Mouse (Mus musculus) layer of hippocampus, postnatal 14 days (tissue): ENCODE results near the gene Tmem151b. TPM values are rescaled to one million over a fixed set of nuclear protein-coding genes. Genes with fewer than 3 reads are reported as not detected.
A peak's percentile ranks its signal among the peaks of the same experiment; 100 is the strongest.

Experiments used
- DNase-seq, 2 experiments: peaks; one replicate each; pipeline ENCODE4 v3.0.0; 2021 to 2022; ENCODE audit warnings: low spot score in 2 of 2, mixed read lengths in 1 of 2
- long read RNA-seq, 2 experiments: library from polyadenylated mRNA; stranded (forward); transcript quantifications; one replicate each; pipeline ENCODE4 v2.0.0; 2021
- total RNA-seq, 2 experiments: library from RNA; stranded (reverse); gene quantifications; 2 replicates each; pipeline ENCODE4 v1.2.3; 2021

The Tmem151b gene
- total RNA-seq, result 100 to 1,000 TPM; 106 to 107 TPM
- long read RNA-seq, experiment 1, partial matches to known transcripts, result 0 of 16 reads
- long read RNA-seq, experiment 1, other reads (novel, unspliced or antisense), result 16 of 16 reads
- long read RNA-seq, experiment 2, full-length matches to known transcripts, result 1 of 25 reads
- long read RNA-seq, experiment 2, partial matches to known transcripts, result 2 of 25 reads
- long read RNA-seq, experiment 2, other reads (novel, unspliced or antisense), result 22 of 25 reads

- DNase-seq, result peak in 1 of 2 experiments; percentile 70
Observed at GRCm38 (mm10) chr17:45549617-45550181, at the start of gene Tmem151b. Tmem151b (minus strand) TSS chr17:45549677.

DNA sequence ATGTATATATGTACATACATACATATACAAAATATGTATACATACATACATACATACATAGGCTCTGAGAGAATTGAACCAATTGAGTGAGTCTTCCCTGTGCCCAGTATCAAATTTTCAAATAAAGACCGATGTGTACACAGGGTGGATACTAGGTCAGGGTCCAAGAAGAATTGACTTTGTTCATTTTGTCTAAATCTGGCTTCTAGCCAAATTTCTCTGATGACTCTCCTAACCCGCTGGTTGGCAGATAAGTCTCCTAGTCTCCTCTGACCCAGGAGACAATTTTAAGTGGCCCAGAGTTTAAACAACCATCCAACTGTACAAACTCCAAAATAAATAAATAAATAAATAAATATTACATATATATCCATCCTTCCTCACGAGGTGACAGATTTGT, 49.4 kb upstream of the Tmem151b start:
- DNase-seq, result no peak

DNA sequence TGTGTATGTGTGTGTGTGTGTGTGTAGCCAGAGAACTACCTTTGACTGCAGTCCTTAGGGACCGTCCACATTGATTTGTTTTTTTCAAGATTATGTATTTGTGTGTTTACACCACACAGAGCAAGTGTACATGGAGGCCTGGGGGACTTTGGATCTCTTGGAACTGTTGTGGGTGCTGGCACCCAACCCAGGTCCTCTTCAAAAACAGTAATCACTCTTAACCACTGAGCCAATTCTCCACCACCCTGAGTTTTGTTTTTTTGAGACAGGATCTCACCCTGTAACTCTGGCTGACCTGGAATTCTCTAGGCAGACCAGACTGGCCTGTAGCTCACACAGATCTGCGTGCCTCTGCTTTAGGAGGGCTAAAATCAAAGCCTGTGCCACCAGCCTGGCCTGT, 48.9 kb upstream of the Tmem151b start:
- no peak for DNase-seq

- DNase-seq, result no peak
Observed at GRCm38 (mm10) chr17:45597787-45598186, 48.3 kb upstream of the Tmem151b start.

- DNase-seq, result peak; percentile 66 to 81
Observed at GRCm38 (mm10) chr17:45596631-45597396, 47.3 kb upstream of the Tmem151b start.

- no peak for DNase-seq
Observed at GRCm38 (mm10) chr17:45595736-45596390, 46.4 kb upstream of the Tmem151b start.

GRCm38 (mm10) chr17:45594881-45595735, 45.6 kb upstream of the Tmem151b start:
- DNase-seq, result no peak

- DNase-seq, result no peak
Observed at GRCm38 (mm10) chr17:45594195-45594594, 44.7 kb upstream of the Tmem151b start.

DNA sequence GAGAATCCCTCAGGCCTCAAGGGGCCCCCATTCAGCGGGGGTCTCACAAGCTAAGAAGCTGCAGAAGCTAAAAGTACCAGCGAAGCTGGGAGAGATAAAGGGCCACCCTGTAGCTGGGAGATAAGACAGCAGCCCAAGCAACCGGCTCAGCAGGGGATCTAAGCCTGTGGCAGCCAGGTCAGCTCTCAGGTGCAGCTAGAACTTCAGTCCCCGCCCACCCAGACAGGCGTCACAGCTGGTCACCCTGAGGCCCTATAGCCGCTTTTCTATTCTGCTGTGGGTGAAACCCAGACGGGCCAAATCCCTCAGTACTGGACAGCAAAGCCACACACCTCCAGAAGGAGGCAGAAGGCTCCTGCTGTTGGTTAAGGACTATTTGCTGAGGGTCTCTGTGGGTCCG, 44.0 kb upstream of the Tmem151b start:
- DNase-seq, result peak in 1 of 2 experiments; percentile 4

DNA sequence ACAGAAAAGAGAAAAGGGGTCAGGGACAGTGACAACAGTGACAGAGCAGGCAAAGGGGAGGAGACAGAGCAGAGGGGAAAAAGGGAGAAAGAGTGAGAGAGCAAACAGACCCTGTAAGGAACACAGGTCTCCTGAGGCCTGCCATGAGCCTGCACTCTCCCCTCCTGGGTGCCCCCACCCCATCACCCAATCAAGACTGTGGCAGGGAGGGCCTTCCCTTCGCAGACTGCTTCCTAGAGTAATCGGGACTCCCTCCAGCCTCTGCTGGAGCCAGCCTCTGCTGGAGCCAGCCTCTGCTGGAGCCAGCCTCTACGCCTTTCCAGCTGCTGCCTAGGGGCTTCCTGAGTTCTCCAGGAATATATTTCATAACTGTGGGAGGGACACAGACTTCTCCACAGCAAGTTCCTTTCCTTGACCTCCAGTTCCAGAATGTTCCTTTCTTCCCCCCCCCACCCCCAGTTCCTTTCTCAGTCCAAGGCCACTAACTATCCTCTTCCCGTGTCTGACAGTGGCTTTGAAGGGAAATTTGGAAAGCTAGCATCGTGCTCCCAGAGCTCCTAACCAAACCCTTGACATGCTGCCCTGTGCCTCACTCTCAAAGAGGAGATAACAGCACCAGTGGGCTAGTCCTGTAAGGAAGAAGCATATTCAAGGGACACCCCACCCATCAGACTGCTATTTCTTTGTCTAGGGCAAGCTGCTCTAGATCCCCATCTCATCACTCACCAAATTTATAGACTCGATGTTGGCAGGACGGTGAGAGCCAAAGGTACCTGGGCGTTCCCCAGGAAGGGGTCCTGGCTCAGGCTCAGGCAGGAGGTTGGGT, 43.3 kb upstream of the Tmem151b start:
- no peak for DNase-seq

GRCm38 (mm10) chr17:45591701-45592605, 42.5 kb upstream of the Tmem151b start:
- peak in 1 of 2 experiments; percentile 12 for DNase-seq

GRCm38 (mm10) chr17:45590410-45590809, 40.9 kb upstream of the Tmem151b start:
- peak in 1 of 2 experiments; percentile 2 for DNase-seq

- DNase-seq, result peak; percentile 2 to 7
Observed at GRCm38 (mm10) chr17:45589844-45590243, 40.4 kb upstream of the Tmem151b start.

DNA sequence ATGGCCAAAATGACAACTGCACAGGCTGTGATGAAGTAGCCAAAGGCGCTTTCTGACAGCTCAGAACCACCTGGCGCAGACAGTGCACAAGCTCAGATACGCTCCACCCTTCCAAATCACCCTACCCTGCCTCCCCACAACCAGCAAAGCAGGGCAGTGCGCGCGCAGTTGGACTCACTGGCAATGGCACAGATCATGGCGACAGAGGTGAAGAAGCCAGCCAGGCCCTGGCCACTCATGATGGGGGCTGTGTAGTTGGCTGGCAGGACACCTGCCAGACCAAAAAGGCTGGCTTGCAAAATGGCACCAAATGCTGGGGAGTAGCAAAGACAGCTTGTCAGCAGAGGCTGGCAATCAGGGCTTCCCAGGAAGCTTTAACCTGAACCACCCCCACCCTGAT, 39.8 kb upstream of the Tmem151b start:
- peak; percentile 8 to 33 for DNase-seq

DNA sequence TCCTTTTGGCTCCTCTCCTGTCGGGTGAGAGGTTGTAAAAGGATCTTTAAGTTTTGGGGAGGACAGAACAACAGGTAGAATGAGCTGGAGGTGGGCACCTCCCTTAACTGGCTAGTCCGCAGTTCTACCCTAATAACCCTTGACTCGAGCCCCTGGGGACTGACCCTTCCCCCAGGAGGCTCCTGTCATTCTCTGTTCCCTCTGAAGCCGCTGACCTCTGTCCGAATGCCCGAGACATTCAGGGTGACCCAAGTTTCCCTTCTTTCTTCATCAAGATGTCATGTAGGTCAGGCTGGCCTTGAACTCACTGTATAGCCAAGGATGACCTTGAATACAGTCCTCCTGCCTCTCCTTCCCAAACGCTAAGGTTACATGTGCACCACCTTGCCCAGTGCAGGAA, 38.9 kb upstream of the Tmem151b start:
- no peak for DNase-seq

DNA sequence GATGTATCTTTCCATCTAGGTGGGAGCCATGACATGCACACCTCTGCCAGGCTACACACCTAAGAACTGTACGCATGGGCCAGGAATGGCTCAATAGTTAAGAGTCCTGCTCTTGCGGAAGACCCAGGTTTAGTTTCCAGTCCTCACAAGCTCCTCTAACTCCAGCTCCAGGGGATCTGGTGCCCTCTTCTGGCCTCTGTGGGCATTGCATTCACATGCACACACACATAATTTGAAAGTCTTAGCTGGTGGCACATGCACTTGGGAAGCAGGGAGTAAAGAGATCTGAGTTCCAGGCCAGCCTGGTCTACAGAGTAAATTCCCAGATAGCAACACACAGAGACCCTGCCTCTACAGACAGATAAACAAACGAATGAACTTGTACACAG, 37.0 kb upstream of the Tmem151b start:
- peak in 1 of 2 experiments; percentile 10 for DNase-seq

- no peak for DNase-seq
Observed at GRCm38 (mm10) chr17:45585725-45586448, 36.4 kb upstream of the Tmem151b start.
